Mouse (Mus musculus): ENCODE measurements around the gene Slc25a1.

GRCm38 (mm10) chr16:17921325-17922162, 6.5 kb downstream of the Slc25a1 start:
- TF ChIP-seq GATA1 (IDR thresholded peaks at IDR 0.05; ENCODE audit: borderline replicate concordance, low read length) = no peak
- no peak for TF ChIP-seq FLI1 (IDR thresholded peaks at IDR 0.05; ENCODE audit: low read length)
